Mouse (Mus musculus) CH12.LX (cell line): ENCODE results near the gene Ptprm. TPM values are rescaled to one million over a fixed set of nuclear protein-coding genes. Genes with fewer than 3 reads are reported as not detected.

ENCODE experiments used
- DNase-seq: peaks from one replicate; pipeline ENCODE4 v3.0.0-alpha.2; 2013; ENCODE audit errors: extremely low read depth
- H3K27ac ChIP-seq: 2 replicates; pipeline ENCODE4 v1.5.1; 2012; ENCODE audit warnings: low read depth, mild to moderate bottlenecking, control low read depth, moderate library complexity; ENCODE audit not compliant: insufficient read depth
- H3K27me3 ChIP-seq: replicated peaks from 2 replicates; pipeline ENCODE3; 2012; ENCODE audit warnings: inconsistent platforms
- H3K36me3 ChIP-seq, 2 experiments: replicated peaks in 1 of 2; 2 replicates each; pipeline versions ENCODE3 to v1.6.1; 2012; ENCODE audit warnings: inconsistent platforms in 1 of 2, low read length in 1 of 2, mild to moderate bottlenecking in 1 of 2, mixed read lengths in 1 of 2, moderate library complexity in 1 of 2; ENCODE audit not compliant: control insufficient read depth in 1 of 2, insufficient read depth in 1 of 2
- H3K4me1 ChIP-seq, 2 experiments: 2 replicates each; pipeline ENCODE4 v1.6.1; 2012; ENCODE audit warnings: inconsistent platforms in 1 of 2, moderate library complexity in 1 of 2; ENCODE audit not compliant: insufficient read depth in 2 of 2, control insufficient read depth in 1 of 2
- H3K4me2 ChIP-seq: 2 replicates; pipeline ENCODE4 v1.6.1; 2012; ENCODE audit warnings: low read depth, mild to moderate bottlenecking, control low read depth; ENCODE audit not compliant: poor library complexity, insufficient read depth, severe bottlenecking
- H3K4me3 ChIP-seq, 3 experiments: fragments of 150-350 bp in 1 of 3; sonication (generic) in 1 of 3; replicated peaks in 1 of 3; 2 replicates each; pipeline versions ENCODE3 to v1.5.1; 2011 to 2012; ENCODE audit warnings: low read depth in 2 of 3, low read length in 2 of 3, mild to moderate bottlenecking in 2 of 3, moderate library complexity in 2 of 3, control low read depth in 1 of 3, improper control_type of control experiment in 1 of 3, inconsistent platforms in 1 of 3, mixed read lengths in 1 of 3; ENCODE audit not compliant: poor library complexity in 1 of 3
- H3K79me2 ChIP-seq: replicated peaks from 2 replicates; pipeline ENCODE4 v1.6.1; 2012; ENCODE audit warnings: mild to moderate bottlenecking, moderate library complexity; ENCODE audit not compliant: control insufficient read depth, poor library complexity, insufficient read depth, severe bottlenecking; ENCODE audit errors: extremely low read depth
- H3K9ac ChIP-seq: 2 replicates; pipeline ENCODE4 v1.6.1; 2012; ENCODE audit warnings: low read depth, mild to moderate bottlenecking, control low read depth, moderate library complexity; ENCODE audit not compliant: insufficient read depth
- H3K9me3 ChIP-seq: replicated peaks from 2 replicates; pipeline ENCODE3; 2012; ENCODE audit warnings: low read length, inconsistent platforms, mixed read lengths
- CHD2 ChIP-seq: IDR thresholded peaks from 2 replicates; pipeline ENCODE4 v1.6.1; 2011; ENCODE audit warnings: low read length, improper control_type of control experiment
- CTCF ChIP-seq, 2 experiments: IDR thresholded peaks in 1 of 2; conservative IDR thresholded peaks in 1 of 2; 2 replicates each; pipeline ENCODE4 v1.5.1; 2011 to 2012; ENCODE audit warnings: low read depth in 2 of 2, low read length in 2 of 2, improper control_type of control experiment in 1 of 2, inconsistent platforms in 1 of 2, mild to moderate bottlenecking in 1 of 2, moderate library complexity in 1 of 2
- ELF1 ChIP-seq: IDR thresholded peaks from 2 replicates; pipeline ENCODE4 v1.6.1; 2014; ENCODE audit warnings: low read depth, mild to moderate bottlenecking, inconsistent platforms, low read length, improper control_type of control experiment
- JUN ChIP-seq: IDR thresholded peaks from 2 replicates; pipeline ENCODE4 v1.6.1; 2011; ENCODE audit warnings: low read depth, mild to moderate bottlenecking, low read length, improper control_type of control experiment, moderate library complexity; ENCODE audit not compliant: insufficient read depth
- JUND ChIP-seq: conservative IDR thresholded peaks from 2 replicates; pipeline ENCODE4 v1.6.1; 2011; ENCODE audit warnings: low read depth, low read length, improper control_type of control experiment
- KAT2A ChIP-seq: IDR thresholded peaks from 2 replicates; pipeline ENCODE4 v1.6.1; 2012; ENCODE audit warnings: low read length, improper control_type of control experiment, inconsistent platforms; ENCODE audit not compliant: insufficient replicate concordance
- MAFK ChIP-seq: IDR thresholded peaks from 2 replicates; pipeline ENCODE4 v1.6.1; 2011; ENCODE audit warnings: low read length, improper control_type of control experiment; ENCODE audit not compliant: insufficient replicate concordance
- MAX ChIP-seq: IDR thresholded peaks from 2 replicates; pipeline ENCODE4 v1.6.1; 2011; ENCODE audit warnings: low read length, improper control_type of control experiment
- MAZ ChIP-seq: IDR thresholded peaks from 2 replicates; pipeline ENCODE4 v1.6.1; 2012; ENCODE audit warnings: low read depth, mild to moderate bottlenecking, inconsistent platforms, low read length, improper control_type of control experiment, moderate library complexity
- MEF2A ChIP-seq: IDR thresholded peaks from 2 replicates; pipeline ENCODE4 v1.6.1; 2014; ENCODE audit warnings: low read depth, mild to moderate bottlenecking, inconsistent platforms, low read length, improper control_type of control experiment, borderline replicate concordance
- MXI1 ChIP-seq: IDR thresholded peaks from 2 replicates; pipeline ENCODE4 v1.6.1; 2011; ENCODE audit warnings: mild to moderate bottlenecking, low read depth, low read length, improper control_type of control experiment
- MYC ChIP-seq: IDR thresholded peaks from 2 replicates; pipeline ENCODE4 v1.6.1; 2011; ENCODE audit warnings: low read depth, mild to moderate bottlenecking, improper control_type of control experiment, low read length
- NELFE ChIP-seq: IDR thresholded peaks from 2 replicates; pipeline ENCODE4 v1.6.1; 2011; ENCODE audit warnings: low read depth, low read length, improper control_type of control experiment
- PAX5 ChIP-seq: IDR thresholded peaks from 2 replicates; pipeline ENCODE4 v1.6.1; 2012; ENCODE audit warnings: low read length, inconsistent platforms, mixed read lengths
- POLR2A ChIP-seq: IDR thresholded peaks from 2 replicates; pipeline ENCODE4 v1.6.1; 2011; ENCODE audit warnings: low read depth, mild to moderate bottlenecking, improper control_type of control experiment, low read length
- POLR2AphosphoS2 ChIP-seq: IDR thresholded peaks from 2 replicates; pipeline ENCODE4 v1.6.1; 2011; ENCODE audit warnings: low read depth, low read length, improper control_type of control experiment
- RAD21 ChIP-seq: IDR thresholded peaks from 2 replicates; pipeline ENCODE4 v1.6.1; 2011; ENCODE audit warnings: low read depth, mild to moderate bottlenecking, low read length, improper control_type of control experiment, moderate library complexity
- RCOR1 ChIP-seq: conservative IDR thresholded peaks from 2 replicates; pipeline ENCODE4 v1.6.1; 2012; ENCODE audit warnings: low read depth, mild to moderate bottlenecking, inconsistent platforms, low read length, improper control_type of control experiment
- SIN3A ChIP-seq: IDR thresholded peaks from 2 replicates; pipeline ENCODE4 v1.6.1; 2012; ENCODE audit warnings: low read length, improper control_type of control experiment, inconsistent platforms
- TBP ChIP-seq: conservative IDR thresholded peaks from 2 replicates; pipeline ENCODE4 v1.6.1; 2011; ENCODE audit warnings: low read depth, low read length, improper control_type of control experiment
- TCF12 ChIP-seq: IDR thresholded peaks from 2 replicates; pipeline ENCODE4 v1.6.1; 2014; ENCODE audit warnings: low read depth, mild to moderate bottlenecking, inconsistent platforms, low read length, improper control_type of control experiment
- UBTF ChIP-seq: IDR thresholded peaks from 2 replicates; pipeline ENCODE4 v1.6.1; 2012; ENCODE audit warnings: low read depth, mild to moderate bottlenecking, inconsistent platforms, low read length, improper control_type of control experiment, moderate library complexity
- USF1 ChIP-seq: IDR thresholded peaks from 2 replicates; pipeline ENCODE4 v1.6.1; 2014; ENCODE audit warnings: low read depth, mild to moderate bottlenecking, inconsistent platforms, low read length, improper control_type of control experiment
- ZKSCAN1 ChIP-seq: IDR thresholded peaks from 2 replicates; pipeline ENCODE4 v1.6.1; 2012; ENCODE audit warnings: low read depth, inconsistent platforms, low read length, improper control_type of control experiment, borderline replicate concordance
- ZMIZ1 ChIP-seq: IDR thresholded peaks from 2 replicates; pipeline ENCODE4 v1.6.1; 2012; ENCODE audit warnings: low read depth, mild to moderate bottlenecking, inconsistent platforms, low read length, improper control_type of control experiment
- dilution Hi-C: fragments of 300-500 bp; cut with MboI; formaldehyde crosslinking; loops from 2 replicates; pipeline ENCODE4 v1.14.3; 2020; ENCODE audit warnings: low sequenced_read_pairs; ENCODE audit not compliant: extremely low pct_unique_long_range_greater_than_20kb, extremely low pct_ligation_motif_present
- in situ Hi-C: fragments of 300-500 bp; cut with MboI; formaldehyde crosslinking; loops from 3 replicates; pipeline ENCODE4 v1.14.3; 2019; ENCODE audit warnings: low sequenced_read_pairs, low pct_ligation_motif_present, low pct_unique_long_range_greater_than_20kb, mixed read lengths
- polyA plus RNA-seq: library from polyadenylated mRNA; unstranded; fragments of >175 nt; gene quantifications from 2 replicates; pipeline ENCODE4 v1.2.1, GENCODE M21; 2012; ENCODE audit warnings: low read depth; ENCODE audit not compliant: insufficient read length
- total RNA-seq, 2 experiments: library from RNA; depleted of rRNA; stranded (reverse); fragments of 300-350 nt in 1 of 2; fragments of >200 nt in 1 of 2; gene quantifications; 2 replicates each; pipeline ENCODE4 v1.2.3; 2012 to 2014

The Ptprm gene
- total and polyA plus RNA-seq, 3 experiments, result not detected

DNA sequence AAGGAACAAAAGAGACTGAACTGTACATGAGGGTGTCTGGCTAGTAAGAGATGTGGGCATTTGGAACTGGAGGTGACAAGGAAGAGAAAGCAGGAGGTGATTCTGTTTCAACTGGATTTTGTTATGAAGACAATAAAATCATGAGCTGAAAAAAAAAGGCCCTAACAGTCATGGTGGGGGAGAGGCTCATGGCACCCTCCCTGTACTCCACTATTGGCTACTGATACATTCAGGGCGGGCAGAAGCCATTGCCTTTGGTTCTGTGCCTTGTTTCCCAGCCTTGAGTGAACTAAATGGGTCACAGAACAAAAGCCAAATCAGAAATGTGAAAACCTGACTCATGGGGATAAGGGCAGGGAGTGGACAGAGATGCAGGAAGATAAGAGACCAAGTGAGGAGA, 575.2 kb downstream of the Ptprm start:
- Histone ChIP-seq H3K27ac (no peak overlapping the region), H3K9ac (no peak overlapping the region), H3K79me2 (no peaks in the 10 kb centered on the region), H3K4me1 (no peaks in the 10 kb centered on the region), H3K9me3 (peaks cover 58% of the 10 kb centered on the region), H3K27me3 (no peaks in the 10 kb centered on the region), H3K4me3 (no peak overlapping the region), H3K4me2 (no peak overlapping the region), H3K36me3 (no peaks in the 10 kb centered on the region)
- TF ChIP-seq CTCF (conservative IDR thresholded peaks at IDR 0.05 in 1 of 2, IDR thresholded peaks at IDR 0.05 in 1 of 2; ENCODE audit: low read depth in 2 of 2, low read length in 2 of 2), result no peak
- no peak for TF ChIP-seq TCF12
- TF ChIP-seq JUN, result no peak
- TF ChIP-seq ZMIZ1, result no peak
- TF ChIP-seq MAZ, result no peak
- no peak for TF ChIP-seq NELFE
- no peak for TF ChIP-seq USF1
- TF ChIP-seq SIN3A, result no peak
- no peak for TF ChIP-seq TBP
- no peak for TF ChIP-seq RAD21
- no peak for TF ChIP-seq POLR2AphosphoS2
- no peak for TF ChIP-seq MAX
- TF ChIP-seq UBTF, result no peak
- no peak for TF ChIP-seq ELF1
- TF ChIP-seq POLR2A, result no peak
- dilution Hi-C loops, result no loop called here
- in situ Hi-C loops, result no loop called here
- DNase-seq, result no peak

DNA sequence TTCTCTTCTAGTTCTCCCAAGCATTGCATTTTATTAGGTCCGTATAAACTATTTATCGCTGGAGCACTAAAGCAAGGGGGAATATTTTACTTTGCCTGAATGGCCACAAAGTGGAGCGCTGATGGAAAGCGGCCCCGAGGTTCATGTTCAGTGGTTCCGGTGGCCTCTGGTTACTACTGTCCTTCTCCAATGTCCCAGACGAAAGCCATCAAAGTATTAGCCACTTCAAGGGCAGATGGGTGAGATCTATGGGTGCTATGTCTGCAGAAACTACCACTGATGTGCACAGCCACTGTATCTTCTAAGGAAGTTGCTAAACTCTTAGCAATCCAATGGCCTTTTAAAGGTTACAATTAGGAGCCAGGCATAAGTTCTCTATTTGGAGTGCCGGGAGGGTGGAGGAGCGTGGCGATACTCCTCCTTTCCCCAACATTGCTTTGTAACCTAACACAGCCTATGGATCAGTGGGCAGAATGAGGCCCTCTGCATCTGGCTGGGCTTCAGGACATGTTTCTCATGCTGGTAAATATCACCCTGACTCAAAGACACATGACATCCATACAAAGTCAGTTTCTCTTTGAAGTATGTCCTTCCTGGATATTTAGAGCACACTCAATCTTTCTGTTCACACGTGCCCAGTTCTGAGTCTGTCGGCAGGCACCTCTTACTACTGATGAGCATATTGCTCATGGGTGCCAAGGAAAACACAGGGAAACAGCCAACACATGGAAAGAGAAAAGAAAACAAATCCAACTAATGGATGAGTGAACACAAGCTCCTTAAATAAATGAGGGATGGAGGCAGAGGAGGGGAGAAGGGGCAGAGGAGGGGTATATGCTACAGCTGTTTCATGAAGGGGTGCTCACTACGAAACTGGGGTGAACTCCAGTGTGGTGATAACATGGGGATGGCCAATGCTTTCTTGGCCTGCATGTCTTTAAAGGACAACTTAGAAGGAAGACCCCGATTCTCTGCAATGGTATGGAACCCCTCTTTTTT, 584.6 kb downstream of the Ptprm start:
- TF ChIP-seq RCOR1 (no peak), CHD2 (no peak), TCF12 (no peak), MXI1 (no peak), MAFK (no peak), UBTF (no peak), MYC (no peak), JUND (no peak), PAX5 (no peak), ZKSCAN1 (no peak), MEF2A (no peak), KAT2A (no peak)
- H3K9me3 ChIP-seq, result peaks cover 69% of the 10 kb centered on the region
- H3K4me1 ChIP-seq, result no peaks in the 10 kb centered on the region
- no peak overlapping the region for H3K4me2 ChIP-seq
- no peak overlapping the region for H3K9ac ChIP-seq
- H3K27me3 ChIP-seq, result no peaks in the 10 kb centered on the region
- no peaks in the 10 kb centered on the region for H3K36me3 ChIP-seq
- dilution Hi-C loops (no loop called here), in situ Hi-C loops (no loop called here)
- H3K79me2 ChIP-seq, result no peaks in the 10 kb centered on the region
- DNase-seq, result no peak
- H3K27ac ChIP-seq, result no peak overlapping the region
- H3K4me3 ChIP-seq, result no peak overlapping the region
